Mouse (Mus musculus) CD4-positive naive resting alpha-beta T cell, adult 57 days (primary cell): ENCODE measurements around the gene Klhl40. TPM values are rescaled to one million over a fixed set of nuclear protein-coding genes. Genes with fewer than 3 reads are reported as not detected.

Source experiments
- total RNA-seq: library from RNA; stranded (reverse); gene quantifications from one replicate; pipeline ENCODE4 v1.2.4, GENCODE M21; 2023

Klhl40 gene
- not detected for total RNA-seq

GRCm38 (mm10) chr9:121777484-121778065 is at the start of gene Klhl40:
Gene Klhl40, plus strand, starts transcription at chr9:121777607.

GRCm38 (mm10) chr9:121759091-121760081 is 18.0 kb upstream of the Klhl40 start, which contains the start of gene Zfp651:
Gene Zfp651, plus strand, starts transcription at chr9:121759330.

GRCm38 (mm10) chr9:121791757-121792521 is 14.5 kb downstream of the Klhl40 start, which contains the start of gene Hhatl:
Gene Hhatl, minus strand, starts transcription at chr9:121792507.

Other genes with a start within 250 kb of the Klhl40 start
- gene Lyzl4, start 135.5 kb upstream of the Klhl40 start, total RNA-seq = not detected
- 123 TPM for gene Vipr1, start 134.9 kb upstream of the Klhl40 start, total RNA-seq
- 41.9 TPM for gene Sec22c, start 72.1 kb upstream of the Klhl40 start, total RNA-seq
- gene Ss18l2, start 67.3 kb upstream of the Klhl40 start, total RNA-seq = 14.6 TPM
- gene Nktr, start 58.4 kb upstream of the Klhl40 start, total RNA-seq = 246 TPM
- gene Zfp651, start 18.3 kb upstream of the Klhl40 start, total RNA-seq = 1.3 TPM
- not detected for gene Hhatl, start 14.9 kb downstream of the Klhl40 start, total RNA-seq
- not detected for gene Ccdc13, start 61.9 kb downstream of the Klhl40 start, total RNA-seq
- 29.6 TPM for gene Higd1a, start 80.8 kb downstream of the Klhl40 start, total RNA-seq
- gene Ackr2, start 120.7 kb downstream of the Klhl40 start, total RNA-seq = 1.4 TPM
- not detected for gene Cyp8b1, start 138.7 kb downstream of the Klhl40 start, total RNA-seq
- 0.18 TPM for gene Fam198a, start 173.4 kb downstream of the Klhl40 start, total RNA-seq
- gene Pomgnt2, start 219.5 kb downstream of the Klhl40 start, total RNA-seq = 0.53 TPM